Mouse (Mus musculus): Measurements from ENCODE around the gene Zdhhc9. TPM values are rescaled to one million over a fixed set of nuclear protein-coding genes. Genes with fewer than 3 reads are reported as not detected.

Zdhhc9 gene
- 46.8 and 48.5 TPM in 2 replicates for polyA plus RNA-seq (2012; rRNA removed)

DNA sequence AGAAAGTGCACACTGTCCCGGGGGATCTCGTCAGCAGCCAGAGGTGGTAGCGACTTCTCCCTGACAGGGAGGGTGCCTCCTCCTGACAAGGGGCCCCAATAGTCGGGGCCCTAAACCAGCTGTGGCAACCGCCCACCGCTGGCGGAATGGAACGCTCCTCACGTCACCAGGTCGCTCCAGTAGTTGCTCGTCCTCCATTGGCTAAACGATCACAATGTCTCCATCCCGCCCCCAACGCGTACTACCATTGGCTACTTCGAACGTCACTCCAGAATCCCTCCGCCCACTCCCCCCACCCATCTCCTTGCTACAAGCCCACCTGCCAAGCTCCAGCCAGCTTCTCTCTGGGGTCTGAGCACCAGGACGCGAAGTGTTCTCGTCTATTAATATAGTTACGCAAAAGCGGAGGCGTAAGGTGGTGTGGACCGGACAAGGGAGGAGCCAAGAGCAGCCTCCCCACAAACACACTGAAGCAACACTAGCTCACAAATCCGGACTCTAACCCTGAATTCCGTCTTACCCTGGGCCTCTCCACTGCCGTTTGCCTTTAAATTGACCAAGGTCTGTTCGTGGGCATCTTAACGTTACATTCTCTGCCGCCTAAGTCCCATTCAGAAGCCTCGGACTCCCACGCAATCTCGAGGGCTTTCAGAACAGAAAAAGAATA lies at the start of gene Zdhhc9:
Gene Zdhhc9, minus strand, starts transcription at position 360 of the 667 bp plus-strand sequence.
- Histone ChIP-seq H3K4me3 (replicated peaks; ENCODE audit: insufficient read depth, low read depth, low read length) (peak within 1 kb of the TSS; percentile 98), H3K4me1 (ENCODE audit: control insufficient read depth, insufficient read depth, low read length) (peaks cover 7% of the 10 kb centered on the region; the same call in 1 of the 2 replicates), H3K27ac (ENCODE audit: insufficient read depth, low read length) (peak within 1 kb of the TSS; percentile 95), H3K27me3 (ENCODE audit: control insufficient read depth, insufficient read depth, low read length) (no peaks in the 10 kb centered on the region)
- TF ChIP-seq CTCF (IDR thresholded peaks at IDR 0.05; ENCODE audit: borderline replicate concordance, insufficient read depth, low read depth, low read length) = no peak
- TF ChIP-seq POLR2A (IDR thresholded peaks at IDR 0.05; ENCODE audit: borderline replicate concordance, insufficient read depth, low read length) = peak; percentile 48; the same call in 1 of the 2 replicates
- DNase-seq = peak; percentile 86 to 90
- WGBS = 7% methylated on average over 29 of the region's 34 CpGs

DNA sequence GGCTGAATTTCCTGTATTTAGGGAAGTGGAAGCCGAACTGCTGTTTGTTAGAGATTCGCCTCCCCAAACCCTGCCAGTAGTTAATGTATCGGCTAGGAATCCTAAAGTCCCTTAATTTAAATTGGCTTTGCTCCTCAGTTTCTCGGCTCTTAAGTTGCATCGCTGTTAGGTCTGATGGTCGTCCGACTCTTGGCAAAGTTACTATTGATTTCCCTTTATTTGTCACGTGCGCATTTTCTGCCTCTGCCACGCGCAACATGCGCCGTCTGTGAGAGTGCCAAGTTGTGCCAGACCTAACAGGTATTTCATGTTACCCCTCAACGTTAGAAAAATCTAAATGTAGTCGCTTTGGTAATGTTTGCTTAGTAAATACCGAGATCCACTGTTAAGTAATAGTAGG lies 48.3 kb upstream of the Zdhhc9 start:
- no peak overlapping the region for H3K27ac ChIP-seq (ENCODE audit: insufficient read depth, low read length)
- H3K4me1 ChIP-seq (ENCODE audit: control insufficient read depth, insufficient read depth, low read length) = no peaks in the 10 kb centered on the region
- no peaks in the 10 kb centered on the region for H3K27me3 ChIP-seq (ENCODE audit: control insufficient read depth, insufficient read depth, low read length)
- peak overlapping the region; percentile 67 for H3K4me3 ChIP-seq (replicated peaks; ENCODE audit: insufficient read depth, low read depth, low read length)
- no peak for TF ChIP-seq CTCF (IDR thresholded peaks at IDR 0.05; ENCODE audit: borderline replicate concordance, insufficient read depth, low read depth, low read length)
- TF ChIP-seq POLR2A (IDR thresholded peaks at IDR 0.05; ENCODE audit: borderline replicate concordance, insufficient read depth, low read length) = no peak
- DNase-seq = no peak
- WGBS = 6% methylated on average over 16 of the region's 16 CpGs

DNA sequence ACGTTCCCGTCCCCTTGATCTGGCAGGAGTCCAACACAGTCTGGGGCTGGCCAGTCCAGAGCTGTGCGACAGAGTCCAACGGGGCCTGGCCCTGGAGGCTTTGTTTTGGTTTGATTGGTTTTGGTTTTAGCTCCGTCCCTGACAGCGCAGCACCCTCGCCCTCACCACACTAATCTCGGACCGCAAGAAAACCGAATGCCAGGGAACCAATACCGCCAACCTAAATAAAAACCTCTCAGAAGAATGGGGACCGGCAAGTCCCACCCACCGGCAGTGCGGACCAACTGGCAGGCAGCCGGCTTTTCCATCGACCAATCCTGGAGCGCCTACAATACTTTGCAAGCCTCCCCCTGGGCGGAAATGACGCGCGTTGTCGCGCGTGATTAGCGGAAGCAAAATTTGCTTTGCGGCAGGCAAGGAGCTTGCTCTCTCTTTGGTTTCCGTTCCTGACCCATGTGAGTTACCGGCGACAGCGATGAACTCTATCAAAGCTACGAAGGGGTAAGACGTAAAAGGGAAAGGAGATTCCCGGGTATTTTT lies 47.9 kb upstream of the Zdhhc9 start, which contains the start of gene Utp14a:
Gene Utp14a, plus strand, starts transcription at position 395 of the 540 bp plus-strand sequence.
- H3K4me1 ChIP-seq (ENCODE audit: control insufficient read depth, insufficient read depth, low read length) = no peaks in the 10 kb centered on the region
- H3K4me3 ChIP-seq (replicated peaks; ENCODE audit: insufficient read depth, low read depth, low read length) = peak within 1 kb of the TSS; percentile 91
- peak; percentile 79; the same call in 1 of the 2 replicates for TF ChIP-seq POLR2A (IDR thresholded peaks at IDR 0.05; ENCODE audit: borderline replicate concordance, insufficient read depth, low read length)
- no peak for TF ChIP-seq CTCF (IDR thresholded peaks at IDR 0.05; ENCODE audit: borderline replicate concordance, insufficient read depth, low read depth, low read length)
- H3K27me3 ChIP-seq (ENCODE audit: control insufficient read depth, insufficient read depth, low read length) = no peaks in the 10 kb centered on the region
- WGBS = 4% methylated on average over 33 of the region's 33 CpGs
- peak within 1 kb of the TSS; percentile 97 for H3K27ac ChIP-seq (ENCODE audit: insufficient read depth, low read length)
- DNase-seq = peak; percentile 96

DNA sequence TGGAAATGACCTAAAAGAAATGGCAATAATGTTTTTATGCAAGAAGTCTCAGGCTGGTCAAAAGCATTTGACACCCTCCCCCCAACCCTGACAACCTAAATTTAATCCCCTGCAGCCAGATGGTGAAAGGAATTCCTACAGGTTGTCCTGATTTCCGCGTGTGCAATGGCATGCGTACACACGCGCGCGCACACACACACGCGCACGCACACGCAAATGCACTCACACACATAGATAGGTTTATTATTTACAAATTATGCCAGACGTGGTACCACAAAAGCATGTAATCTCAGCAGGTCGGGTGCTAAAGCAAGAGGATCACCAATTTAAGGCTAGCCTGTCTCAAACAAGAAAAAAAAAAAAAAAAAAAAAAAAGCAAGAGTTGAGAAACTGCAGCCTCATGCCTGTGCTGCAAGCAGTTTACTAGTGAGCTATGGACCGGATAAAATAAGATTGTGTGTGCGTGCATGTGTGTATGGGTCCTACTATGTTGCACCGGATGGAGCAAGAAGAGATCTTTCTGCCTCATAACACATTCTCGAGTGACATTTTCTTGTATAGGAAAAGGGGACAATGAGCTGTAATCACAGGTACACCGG lies 47.3 kb upstream of the Zdhhc9 start:
- Histone ChIP-seq H3K27me3 (ENCODE audit: control insufficient read depth, insufficient read depth, low read length) (no peaks in the 10 kb centered on the region), H3K27ac (ENCODE audit: insufficient read depth, low read length) (peak overlapping the region; percentile 97), H3K4me3 (replicated peaks; ENCODE audit: insufficient read depth, low read depth, low read length) (peak overlapping the region; percentile 91), H3K4me1 (ENCODE audit: control insufficient read depth, insufficient read depth, low read length) (no peaks in the 10 kb centered on the region)
- peak; percentile 29 to 30 for DNase-seq
- no peak for TF ChIP-seq POLR2A (IDR thresholded peaks at IDR 0.05; ENCODE audit: borderline replicate concordance, insufficient read depth, low read length)
- TF ChIP-seq CTCF (IDR thresholded peaks at IDR 0.05; ENCODE audit: borderline replicate concordance, insufficient read depth, low read depth, low read length) = no peak
- WGBS = 6% methylated on average over 18 of the region's 18 CpGs

DNA sequence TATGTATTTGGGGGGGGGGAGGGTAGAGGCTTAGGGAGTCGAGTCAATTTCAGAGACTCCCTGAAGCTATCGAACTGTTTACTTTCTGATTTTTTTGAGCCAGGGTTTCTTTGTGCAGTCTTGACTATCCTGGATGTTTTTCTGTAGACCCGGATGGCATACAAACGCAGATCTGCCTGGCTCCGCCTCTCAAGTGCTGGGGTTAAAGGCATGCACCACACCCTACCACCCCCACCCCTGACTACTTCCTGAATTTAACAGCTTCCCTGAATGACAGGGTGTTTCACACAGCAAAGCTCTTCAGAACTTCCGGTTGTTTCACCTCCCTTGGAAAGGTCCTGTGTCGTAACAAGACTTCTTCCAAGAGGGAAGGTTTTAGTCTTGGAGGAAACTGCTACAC lies 25.7 kb upstream of the Zdhhc9 start:
- no peak for DNase-seq
- H3K4me3 ChIP-seq (replicated peaks; ENCODE audit: insufficient read depth, low read depth, low read length) = no peak overlapping the region
- no peaks in the 10 kb centered on the region for H3K27me3 ChIP-seq (ENCODE audit: control insufficient read depth, insufficient read depth, low read length)
- no peak for TF ChIP-seq CTCF (IDR thresholded peaks at IDR 0.05; ENCODE audit: borderline replicate concordance, insufficient read depth, low read depth, low read length)
- TF ChIP-seq POLR2A (IDR thresholded peaks at IDR 0.05; ENCODE audit: borderline replicate concordance, insufficient read depth, low read length) = no peak
- no peak overlapping the region for H3K27ac ChIP-seq (ENCODE audit: insufficient read depth, low read length)
- H3K4me1 ChIP-seq (ENCODE audit: control insufficient read depth, insufficient read depth, low read length) = no peaks in the 10 kb centered on the region
- WGBS = 67% methylated on average over 7 of the region's 7 CpGs

DNA sequence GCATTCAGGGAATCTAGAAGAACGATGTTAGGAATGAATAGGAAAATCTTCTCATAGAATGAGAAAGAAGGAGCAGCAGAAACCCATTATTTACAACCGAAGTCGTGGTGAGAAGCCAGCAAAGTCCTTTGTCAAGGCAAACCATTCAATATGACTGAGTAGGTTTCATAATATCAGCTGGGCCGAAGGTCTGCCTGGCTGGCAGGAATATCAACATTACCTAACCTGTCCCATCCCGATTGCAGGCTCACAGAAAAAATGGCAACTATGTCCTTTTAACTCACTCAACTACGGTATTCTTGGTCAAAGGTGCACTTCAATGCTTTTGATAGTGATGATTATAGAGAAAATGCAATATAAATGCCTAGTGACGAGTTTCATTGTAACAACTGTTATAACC lies 17.5 kb upstream of the Zdhhc9 start:
- WGBS = 79% methylated on average over 7 of the region's 7 CpGs

DNA sequence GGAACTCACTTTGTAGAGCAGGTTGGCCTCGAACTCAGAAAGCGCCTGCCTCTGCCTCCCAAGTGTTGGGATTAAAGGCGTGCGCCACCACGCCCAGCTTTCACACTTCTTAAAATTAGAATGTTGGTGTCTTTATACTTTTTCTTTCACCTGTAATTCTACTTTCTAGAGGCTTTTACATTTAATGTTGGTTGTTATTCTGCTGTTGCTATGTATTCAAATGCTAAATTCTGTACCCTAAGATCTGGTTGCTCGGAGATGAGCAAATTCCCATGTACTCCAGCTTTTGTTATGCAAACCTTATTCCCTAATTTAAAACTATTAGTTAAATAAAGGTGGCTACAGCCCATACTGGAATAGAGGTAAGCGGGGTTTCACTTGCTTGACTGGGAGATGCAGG lies 14.0 kb upstream of the Zdhhc9 start:
- H3K4me1 ChIP-seq (ENCODE audit: control insufficient read depth, insufficient read depth, low read length) = no peaks in the 10 kb centered on the region
- H3K4me3 ChIP-seq (replicated peaks; ENCODE audit: insufficient read depth, low read depth, low read length) = no peak overlapping the region
- WGBS = 89% methylated on average over 7 of the region's 7 CpGs
- no peak for TF ChIP-seq POLR2A (IDR thresholded peaks at IDR 0.05; ENCODE audit: borderline replicate concordance, insufficient read depth, low read length)
- no peak for TF ChIP-seq CTCF (IDR thresholded peaks at IDR 0.05; ENCODE audit: borderline replicate concordance, insufficient read depth, low read depth, low read length)
- H3K27ac ChIP-seq (ENCODE audit: insufficient read depth, low read length) = no peak overlapping the region
- DNase-seq = no peak
- no peaks in the 10 kb centered on the region for H3K27me3 ChIP-seq (ENCODE audit: control insufficient read depth, insufficient read depth, low read length)

More for the DNA sequence above, 17.5 kb upstream of the Zdhhc9 start:
- no peak for DNase-seq
- Histone ChIP-seq H3K27ac (ENCODE audit: insufficient read depth, low read length) (no peak overlapping the region), H3K4me1 (ENCODE audit: control insufficient read depth, insufficient read depth, low read length) (no peaks in the 10 kb centered on the region), H3K27me3 (ENCODE audit: control insufficient read depth, insufficient read depth, low read length) (no peaks in the 10 kb centered on the region), H3K4me3 (replicated peaks; ENCODE audit: insufficient read depth, low read depth, low read length) (no peak overlapping the region)
- TF ChIP-seq CTCF (IDR thresholded peaks at IDR 0.05; ENCODE audit: borderline replicate concordance, insufficient read depth, low read depth, low read length) (no peak), POLR2A (IDR thresholded peaks at IDR 0.05; ENCODE audit: borderline replicate concordance, insufficient read depth, low read length) (no peak)
